Mouse (Mus musculus) bone marrow macrophage, adult 2 months (primary cell): ENCODE results near the gene Apool. TPM values are rescaled to one million over a fixed set of nuclear protein-coding genes. Genes with fewer than 3 reads are reported as not detected.

Source experiments
- H3K27ac ChIP-seq: 2 replicates; pipeline ENCODE4 v1.5.1; 2012; ENCODE audit warnings: low read depth, low read length; ENCODE audit not compliant: insufficient read depth
- H3K4me1 ChIP-seq: 2 replicates; pipeline ENCODE4 v1.6.1; 2012; ENCODE audit warnings: low read length; ENCODE audit not compliant: control insufficient read depth, insufficient read depth
- H3K4me3 ChIP-seq: 2 replicates; pipeline ENCODE4 v1.5.1; 2012; ENCODE audit warnings: mild to moderate bottlenecking, low read length, moderate library complexity; ENCODE audit not compliant: insufficient read depth
- CTCF ChIP-seq: IDR thresholded peaks from 2 replicates; pipeline ENCODE4 v1.5.1; 2012; ENCODE audit warnings: low read depth, mild to moderate bottlenecking, low read length, moderate library complexity
- POLR2A ChIP-seq: IDR thresholded peaks from 2 replicates; pipeline ENCODE4 v1.6.1; 2012; ENCODE audit warnings: mild to moderate bottlenecking, low read depth, low read length, borderline replicate concordance
- polyA plus RNA-seq: library from polyadenylated mRNA; stranded (reverse); fragments of >200 nt; gene quantifications from 2 replicates; pipeline ENCODE4 v1.2.4, GENCODE M21; 2012; ENCODE audit not compliant: missing spikeins, insufficient read depth, insufficient read length

The Apool gene
- polyA plus RNA-seq, 1 experiment: 17.8 TPM

GRCm38 (mm10) chrX:112406679-112407078 lies 95.5 kb downstream of the Apool start, which contains the start of gene Satl1:
Gene Satl1, minus strand, starts transcription at chrX:112406779.
- Histone ChIP-seq H3K27ac (no peak within 1 kb of the TSS), H3K4me3 (no peak within 1 kb of the TSS), H3K4me1 (no peaks in the 10 kb centered on the region)
- TF ChIP-seq CTCF (no peak), POLR2A (no peak)

- no peak overlapping the region for H3K27ac ChIP-seq
- no peaks in the 10 kb centered on the region for H3K4me1 ChIP-seq
- TF ChIP-seq CTCF (no peak), POLR2A (no peak)
- no peak overlapping the region for H3K4me3 ChIP-seq
These were observed 101.2 kb downstream of the Apool start for GRCm38 (mm10) chrX:112412309-112412708.

Other genes starting within 250 kb of the Apool start
- not detected in 2 replicates for gene 4933403O08Rik, start 72.3 kb upstream of the Apool start, polyA plus RNA-seq
- not detected in 2 replicates for gene Satl1, start 95.4 kb downstream of the Apool start, polyA plus RNA-seq
- not detected in 2 replicates for gene 2010106E10Rik, start 183.9 kb downstream of the Apool start, polyA plus RNA-seq